Mouse (Mus musculus) heart, postnatal 0 days (tissue): ENCODE data around the gene Pdzrn4. TPM values are rescaled to one million over a fixed set of nuclear protein-coding genes. Genes with fewer than 3 reads are reported as not detected.

Experiments
- ATAC-seq: fragments of 200-750 bp; cut with Nextera tagmentation; 2 replicates; pipeline ENCODE4 v1.8.0; 2017; ENCODE audit warnings: low read depth, moderate number of reproducible peaks, moderate library complexity; ENCODE audit not compliant: insufficient read depth
- DNase-seq: peaks from one replicate; pipeline ENCODE4 v3.0.0-alpha.2; 2016; ENCODE audit warnings: low spot score
- H3K27ac ChIP-seq: fragments of 300-500 bp; sonication (generic); 2 replicates; pipeline ENCODE4 v1.5.1; 2014; ENCODE audit warnings: low read depth, mild to moderate bottlenecking
- H3K27me3 ChIP-seq: fragments of 300-500 bp; sonication (generic); 2 replicates; pipeline ENCODE4 v1.6.1; 2014; ENCODE audit warnings: low read length, mixed read lengths; ENCODE audit not compliant: control insufficient read depth, insufficient read depth
- H3K36me3 ChIP-seq: fragments of 300-500 bp; sonication (generic); replicated peaks from 2 replicates; pipeline ENCODE4 v1.6.1; 2014; ENCODE audit warnings: low read length, mixed read lengths; ENCODE audit not compliant: control insufficient read depth, insufficient read depth
- H3K4me1 ChIP-seq: fragments of 300-500 bp; sonication (generic); 2 replicates; pipeline ENCODE4 v1.6.1; 2014; ENCODE audit warnings: antibody characterized with exemption; ENCODE audit not compliant: control insufficient read depth, insufficient read depth
- H3K4me2 ChIP-seq: fragments of 300-500 bp; sonication (generic); 2 replicates; pipeline ENCODE4 v1.6.1; 2014; ENCODE audit warnings: low read depth, mild to moderate bottlenecking, low read length, moderate library complexity
- H3K4me3 ChIP-seq: fragments of 300-500 bp; sonication (generic); 2 replicates; pipeline ENCODE4 v1.5.1; 2014; ENCODE audit warnings: low read depth, low read length
- H3K9ac ChIP-seq: fragments of 300-500 bp; sonication (generic); replicated peaks from 2 replicates; pipeline ENCODE4 v1.6.1; 2014; ENCODE audit warnings: low read depth, low read length, mixed read lengths
- H3K9me3 ChIP-seq: fragments of 300-500 bp; sonication (generic); replicated peaks from 2 replicates; pipeline ENCODE4 v1.6.1; 2016; ENCODE audit warnings: low read length; ENCODE audit not compliant: control insufficient read depth
- CTCF ChIP-seq: IDR thresholded peaks from 2 replicates; pipeline ENCODE4 v1.5.1; 2016; ENCODE audit warnings: antibody characterized with exemption, control low read depth, low read depth
- EP300 ChIP-seq: IDR thresholded peaks from 2 replicates; pipeline ENCODE4 v1.6.1; 2016; ENCODE audit warnings: antibody characterized with exemption, low read depth
- WGBS: fragments of 180-500 bp; shearing (Covaris S2); extraction: QIAGEN DNeasy Blood & Tissue Kit; methylation state at CpG from one replicate; pipeline ENCODE4 v1.1.7; 2014; 5-methylcytosine and 5-hydroxymethylcytosine counted together
- polyA plus RNA-seq: library from polyadenylated mRNA; unstranded; fragments of >200 nt; fragmentation: Nextera tagmentation; extraction: Ambion mirVana; gene quantifications from 2 replicates; pipeline ENCODE4 v1.2.1, GENCODE M21; 2015
- total RNA-seq: library from RNA; depleted of rRNA; stranded (reverse); fragments of >200 nt; gene quantifications from 2 replicates; pipeline ENCODE4 v1.2.3, GENCODE M21; 2014; ENCODE audit warnings: low replicate concordance

Gene Pdzrn4
- total and polyA plus RNA-seq, 2 experiments from 2014 or later: 0.46 to 3.1 TPM

DNA sequence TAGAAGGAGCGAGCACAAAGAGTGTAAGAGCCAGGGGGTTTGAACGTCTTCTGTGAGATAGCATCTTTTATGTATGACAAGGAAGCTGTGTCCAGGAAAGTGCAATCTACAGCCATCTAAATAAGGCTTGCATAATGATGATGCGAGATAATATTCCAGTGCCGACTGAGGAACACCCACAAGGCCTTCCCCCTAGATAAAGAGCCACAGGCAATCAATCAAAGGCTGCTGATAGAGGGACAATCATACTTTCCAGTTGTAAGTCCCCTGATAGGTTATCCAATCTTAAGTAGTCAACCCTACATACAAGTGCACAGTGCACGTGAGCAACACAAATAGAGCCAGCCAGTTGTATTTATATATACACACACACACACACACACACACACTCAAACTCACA lies 366.6 kb downstream of the Pdzrn4 start:
- no peak overlapping the region for H3K27ac ChIP-seq
- no peaks in the 10 kb centered on the region for H3K4me1 ChIP-seq
- H3K9ac ChIP-seq: no peak overlapping the region
- no peak for ATAC-seq
- no peaks in the 10 kb centered on the region for H3K27me3 ChIP-seq
- WGBS: 58% methylated on average over 5 of the region's 5 CpGs
- DNase-seq: no peak
- no peaks in the 10 kb centered on the region for H3K36me3 ChIP-seq
- TF ChIP-seq CTCF: no peak
- TF ChIP-seq EP300: no peak
- H3K4me2 ChIP-seq: no peak overlapping the region
- no peak overlapping the region for H3K4me3 ChIP-seq
- no peaks in the 10 kb centered on the region for H3K9me3 ChIP-seq

DNA sequence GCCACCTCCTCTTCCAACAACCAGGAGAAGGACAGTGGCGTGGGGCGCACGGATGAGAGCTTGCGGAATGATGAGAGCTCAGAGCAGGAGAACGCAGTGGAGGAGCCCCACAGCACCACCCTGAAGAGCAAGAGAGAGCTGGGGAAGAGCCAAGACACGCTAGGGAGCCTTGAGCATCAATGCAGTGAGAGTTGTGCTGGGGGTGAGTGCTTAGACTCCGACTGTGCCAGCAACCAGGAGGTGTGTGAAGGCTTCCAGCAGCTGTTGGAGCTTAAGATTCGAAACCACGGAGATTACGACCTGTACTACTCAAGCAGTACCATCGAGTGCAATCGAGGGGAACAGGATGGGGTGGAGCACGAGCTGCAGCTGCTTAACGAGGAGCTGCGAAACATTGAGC lies 372.9 kb downstream of the Pdzrn4 start:
- DNase-seq (no peak), ATAC-seq (no peak)
- H3K9ac ChIP-seq: no peak overlapping the region
- TF ChIP-seq EP300 (no peak), CTCF (no peak)
- H3K36me3 ChIP-seq: no peaks in the 10 kb centered on the region
- H3K9me3 ChIP-seq: no peaks in the 10 kb centered on the region
- H3K4me2 ChIP-seq: no peak overlapping the region
- no peak overlapping the region for H3K27ac ChIP-seq
- H3K4me1 ChIP-seq: no peaks in the 10 kb centered on the region
- H3K27me3 ChIP-seq: no peaks in the 10 kb centered on the region
- WGBS: 78% methylated on average over 15 of the region's 15 CpGs
- H3K4me3 ChIP-seq: no peak overlapping the region

DNA sequence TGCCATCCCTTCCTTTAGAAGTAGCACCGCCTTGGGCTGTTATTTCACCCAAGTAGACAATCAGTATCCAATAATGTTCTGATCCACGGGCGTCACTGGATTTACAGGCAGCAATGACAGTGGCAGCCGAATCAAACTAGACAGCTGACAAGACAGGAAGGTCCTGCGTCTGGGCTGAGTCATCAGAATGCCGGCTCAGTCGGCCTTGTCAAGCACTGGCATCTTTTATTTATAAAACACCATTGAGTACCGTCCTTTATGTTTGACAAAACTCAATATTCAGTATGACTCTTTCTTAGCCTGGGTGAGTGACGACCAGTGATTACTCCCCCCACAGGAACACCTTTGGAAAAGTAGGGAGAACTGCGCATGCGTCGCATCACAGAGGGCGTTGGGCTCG lies 391.4 kb downstream of the Pdzrn4 start:
- 69% methylated on average over 14 of the region's 14 CpGs for WGBS
- TF ChIP-seq CTCF (no peak), EP300 (no peak)
- Histone ChIP-seq H3K27ac (no peak overlapping the region), H3K36me3 (no peaks in the 10 kb centered on the region), H3K4me1 (no peaks in the 10 kb centered on the region), H3K4me3 (no peak overlapping the region), H3K4me2 (no peak overlapping the region), H3K9me3 (no peaks in the 10 kb centered on the region), H3K9ac (no peak overlapping the region), H3K27me3 (no peaks in the 10 kb centered on the region)
- ATAC-seq: no peak
- DNase-seq: no peak

DNA sequence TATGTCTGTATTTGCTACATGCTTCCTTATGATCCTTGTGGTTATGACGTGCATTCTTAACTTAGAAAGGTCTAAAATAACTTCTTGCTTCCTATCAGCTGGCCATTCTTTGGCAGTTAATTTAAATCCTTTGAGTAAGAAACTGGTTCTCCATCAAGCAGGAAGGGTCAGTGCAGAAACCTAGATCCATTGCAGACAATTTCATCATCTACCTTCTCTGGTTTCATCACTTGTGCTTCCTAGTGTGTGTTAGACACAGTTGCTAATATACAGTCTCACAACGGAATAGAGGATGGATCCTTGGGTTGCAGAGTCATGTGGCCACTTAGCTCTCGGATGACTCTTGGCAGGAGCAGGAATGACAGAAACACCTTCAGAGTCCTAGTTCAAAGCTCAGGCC lies 397.6 kb downstream of the Pdzrn4 start:
- 69% methylated on average over 3 of the region's 3 CpGs for WGBS
- no peak for DNase-seq
- Histone ChIP-seq H3K9ac (no peak overlapping the region), H3K36me3 (no peaks in the 10 kb centered on the region), H3K4me3 (no peak overlapping the region), H3K4me2 (no peak overlapping the region), H3K4me1 (no peaks in the 10 kb centered on the region), H3K27me3 (no peaks in the 10 kb centered on the region), H3K27ac (no peak overlapping the region), H3K9me3 (no peaks in the 10 kb centered on the region)
- TF ChIP-seq CTCF: no peak
- no peak for TF ChIP-seq EP300
- ATAC-seq: no peak

DNA sequence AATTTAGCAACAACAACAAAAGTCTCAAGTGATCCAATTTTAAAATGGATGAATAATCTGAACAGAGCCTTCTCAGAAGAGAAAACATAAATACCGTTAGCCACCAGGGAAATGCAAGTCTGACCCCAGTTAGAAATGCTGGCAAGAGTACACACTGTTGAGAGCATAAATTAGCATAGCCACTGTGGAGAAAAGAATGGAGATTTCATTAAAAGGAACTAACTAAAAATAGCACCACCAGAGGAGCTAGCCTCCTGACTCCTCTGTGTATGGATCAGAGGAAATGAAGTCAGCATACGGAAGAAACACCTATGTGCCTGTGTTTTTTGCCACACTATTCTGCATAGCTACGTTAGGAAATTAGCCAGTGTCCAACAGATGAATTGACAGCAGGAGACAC lies 409.3 kb downstream of the Pdzrn4 start:
- ATAC-seq: no peak
- WGBS: 35% methylated on average over 3 of the region's 3 CpGs
- no peak overlapping the region for H3K4me3 ChIP-seq

DNA sequence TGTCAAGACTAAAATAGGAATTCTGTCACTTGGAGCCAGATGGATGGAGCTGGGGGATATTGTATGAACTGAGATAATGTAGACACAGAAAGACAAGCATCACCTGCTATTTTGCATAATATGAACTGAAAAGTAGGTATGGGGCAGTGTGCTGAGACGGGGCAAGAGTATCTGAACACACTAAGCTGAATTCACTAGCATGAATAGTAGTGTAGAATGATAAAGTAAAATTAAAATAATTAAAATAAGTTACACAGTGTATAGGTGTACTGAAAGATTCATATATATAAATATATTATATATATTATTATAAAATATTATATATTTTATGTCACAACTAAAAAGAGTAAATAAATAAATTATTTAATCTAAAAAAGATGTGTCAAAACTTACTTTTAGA lies 409.7 kb downstream of the Pdzrn4 start:
- no peaks in the 10 kb centered on the region for H3K27me3 ChIP-seq
- TF ChIP-seq EP300 (no peak), CTCF (no peak)
- no peaks in the 10 kb centered on the region for H3K9me3 ChIP-seq
- 83% methylated on average over 1 of the region's 1 CpGs for WGBS
- no peaks in the 10 kb centered on the region for H3K36me3 ChIP-seq
- H3K4me3 ChIP-seq: no peak overlapping the region
- H3K4me1 ChIP-seq: no peaks in the 10 kb centered on the region; the same call in 1 of the 2 replicates
- ATAC-seq (no peak), DNase-seq (no peak)
- no peak overlapping the region for H3K27ac ChIP-seq
- H3K4me2 ChIP-seq: no peak overlapping the region
- H3K9ac ChIP-seq: no peak overlapping the region

More for the DNA sequence above, 409.3 kb downstream of the Pdzrn4 start:
- Histone ChIP-seq H3K9me3 (no peaks in the 10 kb centered on the region), H3K27ac (no peak overlapping the region), H3K27me3 (no peaks in the 10 kb centered on the region), H3K4me1 (no peaks in the 10 kb centered on the region; the same call in 1 of the 2 replicates), H3K4me2 (no peak overlapping the region), H3K9ac (no peak overlapping the region), H3K36me3 (no peaks in the 10 kb centered on the region)
- no peak for DNase-seq
- TF ChIP-seq EP300: no peak
- no peak for TF ChIP-seq CTCF
